Mouse (Mus musculus) lung, adult 2 months (tissue): ENCODE data around the gene Mea1.
A peak's percentile ranks its signal among the peaks of the same experiment; 100 is the strongest.

Source experiments
- CTCF ChIP-seq: fragments of 200-500 bp; IDR thresholded peaks from 2 replicates; pipeline ENCODE4 v1.5.1; 2011; ENCODE audit warnings: mild to moderate bottlenecking, low read length, control low read depth; ENCODE audit not compliant: insufficient read depth
- POLR2A ChIP-seq: fragments of 200-500 bp; IDR thresholded peaks from 2 replicates; pipeline ENCODE4 v1.6.1; 2011; ENCODE audit warnings: low read depth, mild to moderate bottlenecking, control low read depth, low read length, borderline replicate concordance; ENCODE audit errors: extremely low read depth

DNA sequence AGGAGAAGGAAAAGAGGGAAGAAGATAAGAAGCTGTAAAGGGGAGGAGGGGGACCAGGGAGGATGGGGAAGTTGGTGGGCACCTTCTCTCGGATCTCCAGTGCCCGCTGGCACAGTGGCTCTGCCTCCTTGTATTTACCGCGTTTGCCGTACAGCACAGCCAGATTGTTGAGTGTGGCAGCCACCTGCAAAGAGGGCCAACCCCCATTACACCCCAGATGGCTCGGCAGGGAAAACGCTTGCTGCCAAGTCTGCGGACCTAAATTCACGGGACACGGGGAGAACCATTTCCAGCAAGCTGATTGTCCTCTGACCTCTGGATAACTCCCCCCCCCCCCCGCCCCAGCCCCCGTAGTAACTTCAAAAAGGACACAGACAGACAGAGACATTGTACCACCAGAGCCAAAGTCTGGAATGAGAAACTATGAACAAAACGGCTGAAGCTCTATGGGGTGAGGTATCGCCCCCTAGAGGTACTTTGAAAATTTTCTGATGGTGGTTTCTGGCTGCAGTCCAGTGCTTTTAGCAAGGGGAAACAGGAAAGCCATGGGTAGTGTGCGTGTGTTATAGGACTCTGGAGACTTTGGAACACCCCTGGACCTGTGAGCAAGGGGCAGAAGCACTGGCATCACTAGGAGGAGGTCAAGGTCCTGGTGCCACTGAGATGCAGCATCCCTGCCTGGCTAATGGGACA lies 41.6 kb upstream of the Mea1 start:
- TF ChIP-seq POLR2A: no peak
- peak; percentile 23 for TF ChIP-seq CTCF
